Mouse (Mus musculus) gastrocnemius, adult 2 months (tissue): ENCODE data around the gene Xylt1. TPM values are rescaled to one million over a fixed set of nuclear protein-coding genes. Genes with fewer than 3 reads are reported as not detected.

ENCODE experiments used
- DNase-seq: peaks from one replicate; pipeline ENCODE4 v3.0.0; 2022
- H3K27ac ChIP-seq: fragments of 200-600 bp; 2 replicates; pipeline ENCODE4 v1.8.1; 2022; ENCODE audit warnings: mild to moderate bottlenecking
- H3K4me3 ChIP-seq: fragments of 200-600 bp; 2 replicates; pipeline ENCODE4 v1.8.1; 2022; ENCODE audit warnings: mild to moderate bottlenecking, moderate library complexity
- CTCF ChIP-seq: fragments of 200-600 bp; IDR thresholded peaks from 2 replicates; pipeline ENCODE4 v1.8.1; 2022; ENCODE audit warnings: antibody characterized with exemption, mild to moderate bottlenecking, moderate library complexity
- intact Hi-C: fragments of 180-260 bp; cut with DNase I; formaldehyde crosslinking; loops from one replicate; pipeline ENCODE4 v1.15.1; 2025
- total RNA-seq, 2 experiments: library from RNA; stranded (reverse); gene quantifications; 2 replicates each; pipeline ENCODE4 v1.2.3; 2021

The Xylt1 gene
- total RNA-seq, 2 experiments from 2014 or later, result 5.5 to 9.5 TPM

GRCm38 (mm10) chr7:117480831-117481230 lies 100.1 kb downstream of the Xylt1 start:
- no peak overlapping the region for H3K27ac ChIP-seq
- TF ChIP-seq CTCF, result no peak
- no peak overlapping the region for H3K4me3 ChIP-seq
- intact Hi-C loops, result no loop called here
- no peak for DNase-seq

- Histone ChIP-seq H3K27ac (no peak overlapping the region), H3K4me3 (no peak overlapping the region)
- TF ChIP-seq CTCF, result no peak
- DNase-seq, result no peak
- intact Hi-C loops, result no loop called here
These were observed 100.6 kb downstream of the Xylt1 start for GRCm38 (mm10) chr7:117481404-117481803.

GRCm38 (mm10) chr7:117482701-117483100 lies 101.9 kb downstream of the Xylt1 start:
- intact Hi-C loops, result no loop called here
- DNase-seq, result no peak
- TF ChIP-seq CTCF, result no peak
- Histone ChIP-seq H3K27ac (no peak overlapping the region), H3K4me3 (no peak overlapping the region)

- intact Hi-C loops, result no loop called here
- Histone ChIP-seq H3K27ac (no peak overlapping the region), H3K4me3 (no peak overlapping the region)
- TF ChIP-seq CTCF, result no peak
- DNase-seq, result no peak
These were observed 103.8 kb downstream of the Xylt1 start for GRCm38 (mm10) chr7:117484589-117484988.

GRCm38 (mm10) chr7:117484989-117485536 lies 104.3 kb downstream of the Xylt1 start:
- no peak overlapping the region for H3K27ac ChIP-seq
- no peak overlapping the region for H3K4me3 ChIP-seq
- no peak for TF ChIP-seq CTCF
- intact Hi-C loops, result no loop called here
- DNase-seq, result peak; percentile 29

GRCm38 (mm10) chr7:117486425-117487172 lies 105.8 kb downstream of the Xylt1 start:
- DNase-seq, result no peak
- TF ChIP-seq CTCF, result no peak
- intact Hi-C loops, result no loop called here
- Histone ChIP-seq H3K4me3 (no peak overlapping the region), H3K27ac (peak overlapping the region; percentile 35; the same call in 1 of the 2 replicates)

GRCm38 (mm10) chr7:117487173-117487490 lies 106.4 kb downstream of the Xylt1 start:
- intact Hi-C loops, result no loop called here

GRCm38 (mm10) chr7:117489973-117490372 lies 109.2 kb downstream of the Xylt1 start:
- intact Hi-C loops, result no loop called here
- no peak for TF ChIP-seq CTCF

More at GRCm38 (mm10) chr7:117487173-117487490, 106.4 kb downstream of the Xylt1 start:
- no peak for TF ChIP-seq CTCF
- Histone ChIP-seq H3K4me3 (no peak overlapping the region), H3K27ac (no peak overlapping the region)
- no peak for DNase-seq

GRCm38 (mm10) chr7:117490500-117491205 lies 109.9 kb downstream of the Xylt1 start:
- no peak overlapping the region for H3K27ac ChIP-seq
- no peak overlapping the region for H3K4me3 ChIP-seq
- TF ChIP-seq CTCF, result no peak
- no peak for DNase-seq
- intact Hi-C loops, result no loop called here

More at GRCm38 (mm10) chr7:117489973-117490372, 109.2 kb downstream of the Xylt1 start:
- no peak for DNase-seq
- Histone ChIP-seq H3K4me3 (no peak overlapping the region), H3K27ac (no peak overlapping the region)

GRCm38 (mm10) chr7:117491495-117491894 lies 110.7 kb downstream of the Xylt1 start:
- no peak for DNase-seq
- intact Hi-C loops, result no loop called here

GRCm38 (mm10) chr7:117494210-117494609 lies 113.4 kb downstream of the Xylt1 start:
- intact Hi-C loops, result no loop called here
- peak; percentile 73 for DNase-seq
- no peak for TF ChIP-seq CTCF
- no peak overlapping the region for H3K4me3 ChIP-seq
- peak overlapping the region; percentile 73 for H3K27ac ChIP-seq

More at GRCm38 (mm10) chr7:117491495-117491894, 110.7 kb downstream of the Xylt1 start:
- no peak for TF ChIP-seq CTCF
- Histone ChIP-seq H3K27ac (no peak overlapping the region), H3K4me3 (no peak overlapping the region)

- intact Hi-C loops, result no loop called here
- DNase-seq, result peak; percentile 48
- Histone ChIP-seq H3K27ac (peak overlapping the region; percentile 73), H3K4me3 (no peak overlapping the region)
- TF ChIP-seq CTCF, result no peak
These were observed 114.0 kb downstream of the Xylt1 start for GRCm38 (mm10) chr7:117494618-117495310.

- intact Hi-C loops, result no loop called here
- TF ChIP-seq CTCF, result no peak
- no peak overlapping the region for H3K4me3 ChIP-seq
- DNase-seq, result peak; percentile 38
- H3K27ac ChIP-seq, result peak overlapping the region; percentile 49; the same call in 1 of the 2 replicates
These were observed 115.0 kb downstream of the Xylt1 start for GRCm38 (mm10) chr7:117495751-117496150.
